Mouse (Mus musculus) limb, embryonic 12.5 days (tissue): ENCODE results near the gene Mipol1. TPM values are rescaled to one million over a fixed set of nuclear protein-coding genes. Genes with fewer than 3 reads are reported as not detected.

ENCODE experiments used
- ATAC-seq: fragments of 200-750 bp; cut with Nextera tagmentation; 2 replicates; pipeline ENCODE4 v1.8.0; 2017; ENCODE audit warnings: low read depth, moderate TSS enrichment; ENCODE audit not compliant: insufficient number of reproducible peaks, insufficient read depth, low FRiP score, low TSS enrichment
- H3K27ac ChIP-seq: fragments of 300-500 bp; sonication (generic); 2 replicates; pipeline ENCODE4 v1.5.1; 2016; ENCODE audit warnings: mild to moderate bottlenecking, moderate library complexity
- H3K27me3 ChIP-seq: fragments of 300-500 bp; sonication (generic); 2 replicates; pipeline ENCODE4 v1.6.1; 2016; ENCODE audit warnings: mild to moderate bottlenecking, moderate library complexity
- H3K36me3 ChIP-seq: fragments of 300-500 bp; sonication (generic); 2 replicates; pipeline ENCODE4 v1.6.1; 2016; ENCODE audit warnings: mild to moderate bottlenecking, moderate library complexity
- H3K4me1 ChIP-seq: fragments of 300-500 bp; sonication (generic); replicated peaks from 2 replicates; pipeline ENCODE4 v1.6.1; 2016
- H3K4me2 ChIP-seq: fragments of 300-500 bp; sonication (generic); 2 replicates; pipeline ENCODE4 v1.6.1; 2016; ENCODE audit warnings: mild to moderate bottlenecking, moderate library complexity
- H3K4me3 ChIP-seq: fragments of 300-500 bp; sonication (generic); replicated peaks from 2 replicates; pipeline ENCODE4 v1.5.1; 2016; ENCODE audit warnings: mild to moderate bottlenecking
- H3K9ac ChIP-seq: fragments of 300-500 bp; sonication (generic); replicated peaks from 2 replicates; pipeline ENCODE4 v1.6.1; 2016; ENCODE audit warnings: mild to moderate bottlenecking, moderate library complexity
- H3K9me3 ChIP-seq: fragments of 300-500 bp; sonication (generic); 2 replicates; pipeline ENCODE4 v1.6.1; 2016; ENCODE audit warnings: mild to moderate bottlenecking, moderate library complexity
- WGBS: fragments of 180-500 bp; shearing (Covaris S2); methylation state at CpG from one replicate; pipeline ENCODE4 v1.1.7; 2016; 5-methylcytosine and 5-hydroxymethylcytosine counted together
- polyA plus RNA-seq: library from polyadenylated mRNA; unstranded; fragments of >200 nt; fragmentation: Nextera tagmentation; extraction: Ambion mirVana; gene quantifications from 2 replicates; pipeline ENCODE4 v1.2.1, GENCODE M21; 2016

Gene Mipol1
- polyA plus RNA-seq: 8.9 and 9.6 TPM in 2 replicates

DNA sequence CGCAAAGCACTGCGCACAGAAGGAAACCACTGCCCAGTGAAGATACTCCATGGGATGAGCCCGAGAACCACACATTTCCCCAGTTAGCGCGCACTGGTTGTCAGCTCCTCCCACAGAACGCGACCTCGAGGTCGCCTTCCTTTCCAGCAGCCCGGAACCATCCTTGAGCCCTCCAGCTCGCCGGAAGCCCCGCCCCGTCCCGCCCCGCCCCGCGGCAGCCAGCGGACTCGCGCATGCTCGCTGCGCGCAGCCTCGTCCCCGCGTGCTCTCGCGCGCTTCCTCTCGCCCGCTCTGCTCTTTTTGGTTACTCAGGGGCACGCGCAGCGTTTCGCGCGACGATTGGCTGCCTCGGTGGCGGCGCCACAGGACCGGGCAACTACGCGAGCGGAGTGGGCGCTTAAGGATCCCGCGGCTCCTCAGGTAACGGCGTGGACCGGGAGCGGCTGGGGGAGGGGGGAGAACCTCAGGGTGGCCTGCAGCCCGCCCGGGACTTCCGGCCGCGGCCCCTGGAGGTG is at the start of gene Mipol1, which contains the start of gene Prps1l3:
Gene Mipol1, plus strand, starts transcription at position 236 of the 515 bp plus-strand sequence.
Gene Prps1l3, plus strand, starts transcription at position 221 of the 515 bp plus-strand sequence.
- Histone ChIP-seq H3K27ac (peak within 1 kb of the TSS; percentile 95), H3K4me1 (peaks cover 7% of the 10 kb centered on the region; the same call in 1 of the 2 replicates), H3K36me3 (0 out of 2 replicates have a peak, but pooled peaks cover 8% of the 10 kb centered on the region), H3K4me2 (peak within 1 kb of the TSS; percentile 57), H3K9me3 (no peaks in the 10 kb centered on the region), H3K4me3 (peak within 1 kb of the TSS; percentile 73), H3K9ac (peak within 1 kb of the TSS; percentile 79), H3K27me3 (no peaks in the 10 kb centered on the region)
- WGBS: 1% methylated on average over 58 of the region's 58 CpGs
- peak; percentile 96 for ATAC-seq

DNA sequence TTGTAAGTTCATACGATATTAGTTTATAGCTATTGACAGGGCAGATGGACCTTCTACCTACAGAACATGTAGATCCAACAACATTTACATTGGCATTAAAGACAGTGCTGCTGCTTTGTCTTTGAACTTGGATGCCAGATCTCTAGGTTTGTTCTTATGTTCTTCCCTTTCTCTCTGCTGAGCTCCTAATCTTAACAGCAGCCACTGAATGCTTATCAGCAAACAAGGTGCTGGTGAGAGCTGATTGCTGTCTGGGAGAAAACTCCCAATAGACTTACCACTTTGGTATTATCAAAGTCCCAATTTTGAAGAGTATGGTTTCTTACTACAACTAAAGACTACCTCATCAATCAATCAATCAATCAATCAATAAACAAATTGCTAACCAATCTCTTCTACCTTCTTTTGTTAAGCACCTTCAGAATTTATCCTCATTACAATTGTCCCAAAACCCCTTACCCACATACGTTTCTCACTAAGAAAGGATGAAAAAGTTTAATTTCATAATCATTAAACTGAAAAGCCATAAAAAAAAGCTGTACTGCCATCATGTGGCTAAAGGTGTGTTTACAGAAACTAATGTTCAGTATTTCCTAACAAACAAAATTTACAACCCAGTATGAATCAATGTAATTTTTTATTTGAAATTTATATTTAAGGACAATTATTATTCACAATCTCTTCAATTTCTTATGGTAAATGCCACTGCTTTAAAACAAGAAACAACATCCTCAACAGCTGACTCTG is 45.7 kb upstream of the Mipol1 start:
- no peak overlapping the region for H3K9ac ChIP-seq
- H3K36me3 ChIP-seq: no peaks in the 10 kb centered on the region
- no peak overlapping the region for H3K4me2 ChIP-seq
- 53% methylated on average over 2 of the region's 2 CpGs for WGBS
- H3K27ac ChIP-seq: no peak overlapping the region
- H3K4me1 ChIP-seq: peaks cover 6% of the 10 kb centered on the region
- H3K27me3 ChIP-seq: peaks cover 2% of the 10 kb centered on the region; the same call in 1 of the 2 replicates
- H3K9me3 ChIP-seq: no peaks in the 10 kb centered on the region
- no peak overlapping the region for H3K4me3 ChIP-seq
- no peak for ATAC-seq

- ATAC-seq: no peak
- Histone ChIP-seq H3K36me3 (no peaks in the 10 kb centered on the region), H3K9me3 (no peaks in the 10 kb centered on the region), H3K4me3 (no peak overlapping the region), H3K27ac (no peak overlapping the region), H3K9ac (no peak overlapping the region), H3K27me3 (peaks cover 2% of the 10 kb centered on the region; the same call in 1 of the 2 replicates), H3K4me2 (no peak overlapping the region), H3K4me1 (no peaks in the 10 kb centered on the region)
- WGBS: 0% methylated on average over 1 of the region's 1 CpGs
Measured at GRCm38 (mm10) chr12:57185475-57185874, 44.8 kb upstream of the Mipol1 start.

- Histone ChIP-seq H3K4me3 (no peak overlapping the region), H3K27ac (no peak overlapping the region), H3K4me1 (no peaks in the 10 kb centered on the region), H3K9ac (no peak overlapping the region), H3K27me3 (peaks cover 6% of the 10 kb centered on the region; the same call in 1 of the 2 replicates), H3K9me3 (no peaks in the 10 kb centered on the region), H3K36me3 (no peaks in the 10 kb centered on the region), H3K4me2 (no peak overlapping the region)
- 75% methylated on average over 2 of the region's 2 CpGs for WGBS
- ATAC-seq: no peak
Measured at GRCm38 (mm10) chr12:57186126-57186525, 44.1 kb upstream of the Mipol1 start.

DNA sequence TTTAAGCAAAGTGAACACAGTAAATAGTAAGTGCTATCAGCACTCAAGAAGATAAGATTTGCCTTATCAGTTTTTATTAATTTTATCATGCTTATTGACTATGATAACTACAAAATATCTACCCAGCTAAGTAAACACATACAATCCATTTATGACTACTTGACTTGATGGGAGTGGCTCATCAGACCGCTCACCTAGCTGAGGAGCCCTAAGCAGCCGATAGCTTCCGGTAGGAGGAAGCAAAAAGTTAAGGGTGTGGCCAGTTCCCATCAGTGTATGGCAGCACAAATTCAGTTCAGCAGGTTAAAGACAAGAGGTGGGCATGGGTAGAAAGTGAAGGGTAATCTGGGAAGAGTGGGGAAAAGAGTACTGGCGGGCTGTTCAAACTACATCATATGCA is 43.2 kb upstream of the Mipol1 start:
- no peak for ATAC-seq
- Histone ChIP-seq H3K27me3 (peaks cover 13% of the 10 kb centered on the region; the same call in 1 of the 2 replicates), H3K4me1 (no peaks in the 10 kb centered on the region), H3K4me2 (no peak overlapping the region), H3K9me3 (no peaks in the 10 kb centered on the region), H3K9ac (no peak overlapping the region), H3K27ac (no peak overlapping the region), H3K36me3 (no peaks in the 10 kb centered on the region), H3K4me3 (no peak overlapping the region)
- WGBS: 85% methylated on average over 4 of the region's 4 CpGs

- no peak overlapping the region for H3K9ac ChIP-seq
- no peaks in the 10 kb centered on the region; the same call in 1 of the 2 replicates for H3K4me1 ChIP-seq
- WGBS: 44% methylated on average over 3 of the region's 3 CpGs
- no peaks in the 10 kb centered on the region for H3K9me3 ChIP-seq
- no peak overlapping the region for H3K27ac ChIP-seq
- no peak overlapping the region for H3K4me2 ChIP-seq
- no peak overlapping the region for H3K4me3 ChIP-seq
- no peaks in the 10 kb centered on the region for H3K36me3 ChIP-seq
- peaks cover 43% of the 10 kb centered on the region for H3K27me3 ChIP-seq
- no peak for ATAC-seq
Measured at GRCm38 (mm10) chr12:57194609-57195008, 35.6 kb upstream of the Mipol1 start.

DNA sequence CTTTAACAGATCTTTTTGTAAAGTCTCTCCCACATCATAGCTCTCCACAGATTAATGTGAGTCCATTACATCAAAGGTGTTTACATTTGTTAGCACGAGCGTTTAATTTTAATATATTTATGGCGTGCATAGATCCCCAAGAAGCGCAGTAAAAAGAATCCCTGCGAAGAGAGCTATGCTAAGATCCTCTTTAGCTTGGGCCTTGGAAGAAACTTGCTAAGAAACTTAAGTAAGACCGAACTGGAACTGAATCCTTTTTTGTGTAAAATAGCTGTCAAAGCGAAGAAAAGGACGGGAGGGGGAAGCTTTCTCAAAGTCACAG is 34.0 kb upstream of the Mipol1 start:
- WGBS: 8% methylated on average over 8 of the region's 8 CpGs
- H3K36me3 ChIP-seq: no peaks in the 10 kb centered on the region
- H3K9ac ChIP-seq: peak overlapping the region; percentile 61
- no peaks in the 10 kb centered on the region for H3K9me3 ChIP-seq
- no peaks in the 10 kb centered on the region; the same call in 1 of the 2 replicates for H3K4me1 ChIP-seq
- peak overlapping the region; percentile 79 for H3K4me2 ChIP-seq
- H3K4me3 ChIP-seq: peak overlapping the region; percentile 52
- peaks cover 39% of the 10 kb centered on the region for H3K27me3 ChIP-seq
- no peak for ATAC-seq
- no peak overlapping the region for H3K27ac ChIP-seq

- Histone ChIP-seq H3K36me3 (no peaks in the 10 kb centered on the region), H3K4me1 (no peaks in the 10 kb centered on the region; the same call in 1 of the 2 replicates), H3K4me3 (peak overlapping the region; percentile 52), H3K27me3 (peaks cover 34% of the 10 kb centered on the region), H3K4me2 (peak overlapping the region; percentile 79), H3K9me3 (no peaks in the 10 kb centered on the region), H3K9ac (peak overlapping the region; percentile 61), H3K27ac (no peak overlapping the region)
- ATAC-seq: peak; percentile 52; the same call in 1 of the 2 replicates
- under 1% methylated on average over 48 of the region's 59 CpGs for WGBS
Measured at GRCm38 (mm10) chr12:57196608-57197362, 33.4 kb upstream of the Mipol1 start.

DNA sequence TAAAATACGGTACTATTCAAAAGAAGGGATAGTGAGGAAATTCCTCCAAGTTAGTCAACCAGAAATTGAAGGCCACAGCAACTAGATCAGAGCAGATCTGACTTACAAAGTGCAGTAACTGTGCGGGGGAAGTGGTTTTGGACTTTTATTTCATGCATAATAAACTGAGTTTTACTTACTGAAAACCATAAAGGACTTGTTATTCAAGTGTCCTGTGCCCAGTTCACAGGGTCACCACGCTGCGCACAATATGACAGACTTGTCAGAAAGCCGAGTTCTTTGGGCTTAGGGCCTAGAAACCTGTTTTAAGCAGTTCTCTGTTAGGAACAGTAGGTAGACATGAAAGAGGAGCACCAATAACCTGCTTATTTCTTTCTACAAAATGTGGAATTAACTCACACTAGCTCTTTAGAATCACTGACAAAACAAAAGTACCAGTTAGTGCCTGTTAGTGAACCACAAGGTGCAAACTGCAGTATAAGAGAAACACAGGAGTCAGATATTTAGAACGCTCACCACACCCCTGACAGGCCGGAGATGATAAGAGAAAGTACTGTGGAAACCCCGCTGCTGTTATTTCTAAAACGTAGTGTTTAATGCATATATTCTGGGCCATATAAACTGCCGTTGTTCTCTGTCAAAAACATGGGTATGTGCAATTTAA is 32.7 kb upstream of the Mipol1 start, which contains the start of gene Slc25a21:
Gene Slc25a21, minus strand, starts transcription at position 110 of the 664 bp plus-strand sequence.
- H3K4me1 ChIP-seq: no peaks in the 10 kb centered on the region; the same call in 1 of the 2 replicates
- WGBS: 68% methylated on average over 10 of the region's 10 CpGs
- no peaks in the 10 kb centered on the region for H3K36me3 ChIP-seq
- no peak for ATAC-seq
- H3K9me3 ChIP-seq: no peaks in the 10 kb centered on the region
- peak within 1 kb of the TSS; percentile 52 for H3K4me3 ChIP-seq
- no peak within 1 kb of the TSS for H3K27ac ChIP-seq
- H3K27me3 ChIP-seq: peaks cover 32% of the 10 kb centered on the region
- peak within 1 kb of the TSS; percentile 79 for H3K4me2 ChIP-seq
- H3K9ac ChIP-seq: peak within 1 kb of the TSS; percentile 61

DNA sequence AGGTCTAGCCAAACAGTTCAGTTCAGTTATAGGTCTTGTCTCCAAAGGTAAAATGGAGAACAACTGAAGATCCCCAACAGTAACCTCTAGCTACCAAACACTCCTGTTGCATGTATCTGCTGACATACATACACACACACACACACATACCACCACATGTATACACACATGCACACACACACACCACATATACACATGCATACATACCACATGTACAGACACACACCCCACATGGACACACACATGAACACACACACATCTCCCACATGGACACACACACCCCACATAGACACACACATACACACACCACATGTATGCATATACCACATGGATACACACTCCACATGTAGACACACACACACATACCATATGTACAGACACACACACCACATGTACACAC is 32.0 kb upstream of the Mipol1 start:
- H3K27me3 ChIP-seq: peaks cover 32% of the 10 kb centered on the region
- H3K4me3 ChIP-seq: no peak overlapping the region
- no peak for ATAC-seq
- H3K4me1 ChIP-seq: no peaks in the 10 kb centered on the region; the same call in 1 of the 2 replicates
- no peaks in the 10 kb centered on the region for H3K9me3 ChIP-seq
- no peak overlapping the region for H3K9ac ChIP-seq
- no peak overlapping the region for H3K4me2 ChIP-seq
- H3K27ac ChIP-seq: no peak overlapping the region
- no peaks in the 10 kb centered on the region for H3K36me3 ChIP-seq
